Mouse (Mus musculus): ENCODE results near the gene Rprd1b.

The Rprd1b gene

DNA sequence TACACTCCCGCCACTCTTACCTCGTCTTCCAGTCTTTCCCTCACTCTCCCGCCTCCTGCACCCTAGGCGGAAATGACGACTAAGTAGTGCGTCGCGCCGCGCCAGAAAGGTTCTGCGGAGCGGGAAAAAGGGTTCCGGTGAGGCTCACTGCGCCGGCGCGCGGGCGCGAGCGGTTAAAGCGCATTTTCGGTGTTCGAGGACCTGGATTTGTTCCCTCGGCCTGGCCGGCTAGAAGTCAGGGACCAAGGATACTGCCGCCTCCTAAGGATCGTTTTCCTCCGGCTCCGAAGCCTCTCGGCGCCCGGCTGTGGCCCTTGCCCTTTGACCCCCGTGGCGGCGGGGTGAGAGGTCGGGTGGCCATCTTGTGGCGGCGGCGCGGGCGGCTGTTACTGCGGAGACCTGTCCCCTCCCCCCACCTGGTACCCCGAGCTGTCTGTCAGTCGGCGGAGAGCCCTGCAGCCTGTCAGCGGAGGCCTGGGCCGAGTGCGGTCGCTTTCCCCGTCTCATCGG lies at the start of gene Rprd1b, which contains the start of gene Tti1:
Gene Rprd1b (plus strand): TSS at position 144 of the 510 bp plus-strand sequence.
Gene Tti1 (minus strand): TSS at position 80 of the 510 bp plus-strand sequence.
- peak; percentile 75 for DNase-seq (ENCODE audit: low read depth)

DNA sequence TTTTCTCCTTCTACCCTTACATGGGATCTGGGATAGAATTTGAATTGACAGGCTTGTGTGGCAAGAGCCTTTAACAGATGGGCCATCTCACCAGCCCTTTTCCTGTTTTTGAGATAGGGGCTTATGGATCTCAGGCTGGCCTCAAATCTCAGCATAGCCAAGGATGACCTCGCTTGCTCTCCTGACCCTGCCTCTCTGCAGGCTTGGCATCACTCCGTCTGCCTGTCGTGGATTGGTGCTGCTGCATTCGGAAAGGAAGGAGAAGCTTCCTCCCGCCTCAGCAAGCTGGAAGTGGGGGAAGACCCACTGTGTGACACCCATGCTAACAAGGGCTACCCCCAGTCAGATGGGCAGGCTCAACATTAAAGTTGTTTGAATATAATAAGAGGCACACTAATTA lies 49.1 kb upstream of the Rprd1b start:
- DNase-seq (ENCODE audit: low read depth), result no peak

DNA sequence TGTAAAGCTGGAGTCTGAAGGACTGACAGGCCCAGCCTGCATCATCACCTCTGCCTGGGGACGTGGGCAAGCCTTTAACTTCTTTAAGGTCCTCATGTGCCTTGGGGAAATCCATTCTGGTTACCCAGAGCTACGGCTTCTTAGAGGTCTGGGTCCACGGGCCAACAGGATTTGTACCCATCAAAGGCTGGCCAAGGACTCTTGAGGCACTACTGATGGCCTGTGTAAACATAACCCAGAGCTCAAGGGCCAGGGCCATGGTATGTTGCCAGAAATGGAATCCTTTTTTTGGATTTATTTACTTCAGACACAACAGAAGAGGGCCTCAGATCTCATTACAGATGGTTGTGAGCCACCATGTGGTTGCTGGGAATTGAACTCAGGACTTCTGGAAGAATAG lies 45.6 kb upstream of the Rprd1b start:
- no peak for DNase-seq (ENCODE audit: low read depth)

DNA sequence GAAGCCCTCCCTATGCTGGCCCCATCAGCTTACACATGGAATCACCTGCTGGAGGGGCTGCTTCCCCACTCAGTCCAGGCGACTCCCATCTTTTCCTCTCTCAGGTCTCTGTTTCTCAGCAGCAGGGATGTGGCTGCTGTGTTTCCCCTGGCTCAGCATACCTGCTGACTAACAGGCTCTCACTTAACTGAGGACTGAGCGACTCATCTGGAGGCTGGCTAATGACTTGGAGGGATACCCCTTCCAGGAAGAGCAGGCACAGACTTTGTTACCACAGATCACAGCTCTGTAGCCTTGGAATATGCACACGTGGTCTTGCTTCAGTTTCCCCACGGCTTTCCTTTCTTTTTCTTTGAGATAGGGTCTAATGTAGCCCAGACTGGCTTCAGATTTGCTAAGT lies 45.0 kb upstream of the Rprd1b start:
- DNase-seq (ENCODE audit: low read depth), result no peak

DNA sequence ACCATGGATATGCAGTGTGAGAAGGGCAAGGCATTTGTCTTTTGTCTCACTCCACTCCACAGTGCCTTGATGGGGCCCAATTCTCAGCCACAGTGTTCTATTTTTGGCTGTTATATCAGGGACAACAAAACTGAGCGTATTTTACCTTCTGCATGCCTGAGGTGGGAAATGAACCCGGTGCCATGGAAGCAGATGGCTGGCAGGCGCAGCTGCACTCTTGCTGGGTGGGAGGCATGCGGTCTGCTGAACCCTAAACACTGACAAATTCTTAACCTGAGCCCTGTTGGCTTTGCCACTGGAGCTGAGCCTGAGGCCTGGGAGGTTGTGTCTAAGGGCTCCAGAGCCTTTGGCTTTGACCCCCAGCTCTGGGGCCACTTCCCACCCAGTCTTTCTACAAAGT lies 42.7 kb upstream of the Rprd1b start:
- no peak for DNase-seq (ENCODE audit: low read depth)

DNA sequence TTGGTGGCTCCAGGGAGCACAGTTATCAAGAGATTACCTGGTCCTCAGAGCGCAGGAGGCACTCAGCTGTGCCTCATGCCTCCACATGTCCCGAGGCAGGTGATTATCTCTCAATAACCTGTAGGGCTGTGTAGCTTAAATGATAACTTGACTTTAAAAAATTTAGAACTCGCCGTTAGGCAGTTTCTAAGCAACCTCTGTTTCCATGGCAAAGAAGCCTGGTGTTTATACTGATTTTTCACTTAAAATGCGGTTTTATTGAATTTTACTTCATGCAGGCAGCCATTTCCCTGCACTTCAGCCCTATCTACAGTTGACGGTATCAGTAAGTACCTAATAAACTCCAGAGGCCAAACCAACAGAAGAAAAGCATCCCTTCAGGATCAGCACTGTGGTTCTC lies 42.1 kb upstream of the Rprd1b start:
- no peak for DNase-seq (ENCODE audit: low read depth)

DNA sequence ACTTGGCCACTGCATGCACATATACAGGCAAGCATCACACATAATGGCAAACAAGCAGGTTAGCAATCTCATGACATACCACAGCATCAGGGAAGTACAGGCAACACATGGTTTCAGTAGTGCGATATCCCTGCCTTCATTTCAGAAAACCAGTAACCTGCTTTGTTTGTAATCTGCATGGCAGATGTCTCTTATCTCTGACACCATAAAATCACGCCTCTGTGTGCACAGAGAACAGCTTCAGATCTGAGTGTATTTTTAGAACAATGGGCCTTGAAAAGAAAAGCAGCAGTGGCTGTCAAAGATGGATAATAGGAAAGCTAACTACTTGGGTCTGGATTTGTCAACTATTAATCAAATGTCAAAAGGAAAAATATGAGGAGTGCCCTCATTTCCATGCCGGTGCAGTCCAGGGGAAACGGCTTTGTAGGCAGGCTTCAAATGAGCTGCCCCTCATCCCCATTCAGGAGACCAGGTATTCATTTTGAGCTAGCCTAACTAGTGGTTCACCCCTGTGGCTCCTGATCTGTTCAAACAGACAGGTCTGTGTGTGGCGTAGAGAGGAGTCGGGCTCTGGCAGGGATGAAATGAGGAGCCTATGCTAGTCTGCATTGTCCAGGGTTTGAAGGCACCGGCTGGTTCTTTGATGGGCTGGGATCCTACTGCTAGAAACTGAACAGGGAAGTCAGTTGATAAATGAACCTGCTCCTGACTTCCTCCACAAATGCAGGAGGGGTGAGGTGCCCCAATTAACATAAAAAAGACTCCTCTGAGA lies 39.7 kb upstream of the Rprd1b start:
- DNase-seq (ENCODE audit: low read depth), result no peak

DNA sequence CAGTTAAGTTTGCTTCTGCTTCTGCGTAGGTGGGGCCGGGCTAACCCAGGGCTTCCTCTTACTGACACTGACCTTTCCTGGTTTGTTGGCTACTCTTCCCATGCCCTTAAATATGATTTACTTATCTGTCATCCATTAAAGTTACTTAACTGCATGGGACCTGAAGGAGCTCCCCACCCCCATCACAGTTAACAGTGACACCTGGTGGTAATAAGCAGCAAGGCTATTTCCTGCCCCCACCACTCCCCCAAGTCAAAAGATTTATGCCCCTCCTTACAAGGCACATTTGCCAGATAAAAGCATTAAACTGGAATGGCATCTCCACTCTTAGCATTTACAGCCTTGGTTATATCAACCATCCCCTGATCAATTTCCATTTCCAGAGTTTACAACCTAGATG lies 38.4 kb upstream of the Rprd1b start:
- DNase-seq (ENCODE audit: low read depth), result peak; percentile 14

DNA sequence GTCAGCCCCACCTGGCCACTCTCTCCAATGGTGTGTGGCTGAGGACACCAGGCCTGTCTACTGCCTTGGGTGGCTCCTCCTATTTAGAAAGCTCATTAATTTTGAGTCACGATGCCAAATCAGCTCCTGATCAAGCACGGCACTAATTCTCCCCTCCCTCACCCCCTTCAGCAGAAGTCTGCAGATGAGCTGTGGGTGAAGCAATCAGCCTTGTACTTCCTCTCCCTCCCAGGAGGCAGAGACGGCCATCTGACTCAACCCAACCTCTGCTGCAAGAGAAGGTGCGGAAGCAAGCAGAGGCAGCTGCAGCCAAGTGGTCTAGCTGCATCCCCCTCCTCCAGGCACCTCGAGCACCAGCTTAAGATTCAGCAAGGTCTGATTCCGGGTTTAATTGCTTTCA lies 37.3 kb upstream of the Rprd1b start:
- DNase-seq (ENCODE audit: low read depth), result no peak

DNA sequence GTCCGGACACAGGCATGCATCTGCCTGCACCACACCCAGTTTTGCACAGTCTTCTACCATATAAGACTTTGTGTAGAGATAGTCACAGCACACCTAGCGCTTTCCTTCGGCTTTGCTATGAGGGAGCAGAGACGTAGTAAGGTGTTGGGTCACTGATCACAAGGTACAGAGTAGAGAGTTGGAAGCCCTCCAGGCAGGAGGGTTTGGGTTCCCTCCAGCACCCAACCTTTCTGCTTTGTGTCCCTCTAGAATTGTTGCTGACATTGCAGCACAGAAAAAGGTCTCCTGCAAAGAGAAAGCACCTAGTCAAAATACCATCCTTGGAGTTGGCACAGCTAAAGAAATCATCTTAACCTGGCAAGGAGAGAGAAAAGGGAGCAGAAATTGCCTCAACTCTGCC lies 35.8 kb upstream of the Rprd1b start:
- no peak for DNase-seq (ENCODE audit: low read depth)

DNA sequence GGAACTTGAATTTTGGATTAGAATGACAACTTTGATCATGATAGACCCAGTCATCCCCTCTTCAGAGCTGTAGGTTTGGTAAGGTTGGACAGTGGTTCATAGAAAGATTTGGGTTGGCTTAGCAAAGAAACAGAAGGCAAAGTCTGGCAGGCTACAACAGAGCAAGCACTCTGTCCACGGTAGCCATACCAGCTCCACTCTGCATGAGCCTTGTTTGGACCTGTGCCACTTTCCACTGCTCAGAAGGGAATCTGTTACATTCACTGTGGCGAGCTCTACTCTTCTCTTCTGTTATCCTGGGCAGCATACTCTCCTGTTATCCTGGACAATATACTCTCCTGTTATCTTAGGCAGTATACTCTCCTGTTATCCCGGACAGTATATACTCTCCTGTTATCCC lies 29.5 kb upstream of the Rprd1b start:
- no peak for DNase-seq (ENCODE audit: low read depth)

DNA sequence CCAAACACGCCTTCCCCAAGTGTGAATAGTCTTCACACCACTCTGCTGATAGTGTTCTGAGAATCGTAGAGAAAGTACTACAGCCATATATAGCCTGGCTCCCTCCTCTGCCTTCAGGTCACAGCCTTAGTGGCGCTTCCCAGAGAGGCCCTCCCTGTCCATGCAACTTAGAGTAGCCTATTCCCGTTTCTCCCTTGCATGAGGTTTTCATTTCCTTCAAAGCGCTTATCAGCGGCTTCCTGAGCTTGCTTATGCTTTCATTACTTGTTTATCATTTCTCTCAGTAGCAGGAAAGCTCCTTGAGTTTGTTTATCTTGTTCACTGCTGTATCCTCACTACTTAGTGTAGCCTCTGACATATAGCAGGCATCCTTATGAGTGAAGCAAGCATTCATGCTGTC lies 23.7 kb upstream of the Rprd1b start:
- DNase-seq (ENCODE audit: low read depth), result no peak

DNA sequence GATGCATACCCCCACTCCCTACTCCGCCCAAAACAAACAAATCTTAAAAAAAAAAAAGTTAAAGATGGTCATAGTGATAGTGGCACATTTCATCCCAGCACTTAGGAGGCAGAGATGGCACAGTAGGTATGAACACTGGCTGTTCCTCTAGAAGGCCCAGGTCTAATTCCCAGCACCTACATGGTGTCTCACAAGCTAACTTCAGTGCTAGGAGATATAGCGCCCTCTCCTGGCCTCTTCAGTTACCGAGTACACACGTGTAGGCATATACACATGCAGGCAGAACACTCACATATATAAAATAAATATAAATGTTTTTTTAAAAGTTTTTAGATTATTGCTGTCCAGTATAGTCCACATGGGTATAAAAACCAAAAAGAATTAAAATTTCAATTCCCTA lies 22.7 kb upstream of the Rprd1b start:
- no peak for DNase-seq (ENCODE audit: low read depth)

DNA sequence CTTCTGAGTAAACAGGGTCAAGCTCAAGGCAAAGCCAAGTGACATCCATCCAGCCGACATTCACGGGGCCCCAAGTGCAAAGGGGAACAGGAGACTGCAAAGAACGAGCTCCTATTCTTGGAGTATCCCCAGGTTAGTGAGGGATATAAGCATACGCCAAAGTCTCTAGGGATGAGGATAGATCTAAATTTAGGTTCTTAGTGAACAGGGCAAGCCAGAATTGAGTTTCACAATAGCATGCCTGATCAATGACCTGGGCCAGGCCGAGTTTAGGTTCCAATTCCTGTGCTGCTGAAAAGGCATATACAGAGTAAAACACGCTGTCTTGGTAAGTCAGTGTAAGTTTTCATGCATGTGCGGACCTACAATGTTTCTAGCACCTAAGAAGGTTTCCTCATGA lies 18.9 kb upstream of the Rprd1b start:
- no peak for DNase-seq (ENCODE audit: low read depth)

DNA sequence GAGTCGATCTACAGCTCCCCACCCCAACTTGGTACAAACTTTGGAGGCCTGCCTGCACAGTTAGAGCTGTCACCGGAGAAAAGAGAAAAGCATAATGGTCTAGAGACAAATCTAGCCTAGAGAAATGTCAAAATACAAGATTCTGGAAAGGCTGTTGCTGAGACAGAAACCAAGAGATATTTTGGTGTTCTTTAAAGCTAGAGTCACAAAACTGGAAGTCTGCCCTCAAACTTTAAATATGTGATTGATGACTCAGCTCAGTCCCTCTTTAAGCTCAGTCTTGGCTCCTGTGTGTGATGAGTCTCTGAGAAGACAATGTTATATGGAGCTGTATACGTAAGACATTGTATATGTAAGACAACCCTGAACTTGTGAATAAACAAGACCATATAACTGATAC lies 15.7 kb upstream of the Rprd1b start:
- no peak for DNase-seq (ENCODE audit: low read depth)

DNA sequence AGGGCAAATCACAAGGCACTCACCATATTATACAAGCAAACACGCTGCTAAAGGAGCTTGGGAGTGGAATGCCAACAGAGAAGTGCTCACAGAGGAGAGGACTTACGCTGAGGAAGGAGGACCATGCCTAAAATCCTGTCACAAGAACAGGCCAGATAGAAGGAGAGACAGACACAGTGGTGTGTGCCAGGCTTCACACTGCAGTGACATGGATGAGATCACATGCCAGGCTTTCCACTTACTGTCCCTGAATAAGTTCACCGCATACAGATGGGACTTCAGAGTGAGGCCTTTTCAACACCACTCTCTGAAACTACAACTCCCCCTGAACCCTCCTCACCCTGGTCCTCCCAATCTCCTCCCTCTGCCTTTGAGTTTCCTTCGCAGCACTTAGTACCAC lies 11.0 kb upstream of the Rprd1b start:
- no peak for DNase-seq (ENCODE audit: low read depth)

DNA sequence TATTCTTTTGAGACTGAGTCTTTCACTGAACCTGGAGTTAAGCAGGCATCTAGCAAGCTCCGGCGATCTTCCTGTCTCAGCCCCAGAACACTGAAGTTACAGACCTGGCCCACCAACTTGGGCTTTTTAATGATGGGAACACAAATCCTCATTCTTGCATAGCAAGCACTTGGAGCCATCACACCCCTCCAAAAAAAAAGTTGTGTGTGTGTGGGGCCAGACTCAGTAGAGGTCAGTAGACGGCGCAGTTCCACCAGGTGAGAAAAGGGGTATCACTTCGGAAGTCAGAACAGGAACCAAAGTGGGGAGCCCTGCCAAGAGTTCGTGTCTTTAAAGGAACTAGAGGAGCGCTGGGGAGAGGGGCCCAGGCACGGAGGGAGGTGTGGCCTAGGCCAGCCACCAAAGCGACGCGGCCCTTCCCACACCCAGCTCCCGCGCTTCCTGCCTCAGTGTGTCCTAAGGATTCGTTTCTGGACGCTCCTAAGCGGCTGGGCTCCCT lies 393 bp upstream of the Rprd1b start:
- DNase-seq (ENCODE audit: low read depth), result no peak

DNA sequence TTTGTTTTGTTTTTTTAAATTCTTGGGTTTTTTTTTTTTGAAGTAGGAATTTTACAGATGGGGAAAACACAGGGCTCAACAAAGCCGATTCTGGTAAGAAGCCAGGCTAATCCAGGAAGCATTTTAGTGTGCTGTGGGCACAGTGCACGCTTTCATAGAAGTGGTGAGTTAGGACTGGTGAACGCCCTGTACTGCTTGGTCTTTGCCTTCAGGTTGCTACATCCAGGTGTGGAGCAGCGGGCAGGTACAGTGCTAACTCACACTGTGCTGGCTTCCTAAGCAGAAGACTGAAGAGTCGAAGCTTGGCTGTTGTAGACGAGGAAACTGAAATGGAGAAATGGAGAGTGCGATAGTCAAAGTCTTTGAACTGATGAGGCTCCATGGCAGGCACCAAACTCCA lies 1.7 kb downstream of the Rprd1b start:
- no peak for DNase-seq (ENCODE audit: low read depth)

DNA sequence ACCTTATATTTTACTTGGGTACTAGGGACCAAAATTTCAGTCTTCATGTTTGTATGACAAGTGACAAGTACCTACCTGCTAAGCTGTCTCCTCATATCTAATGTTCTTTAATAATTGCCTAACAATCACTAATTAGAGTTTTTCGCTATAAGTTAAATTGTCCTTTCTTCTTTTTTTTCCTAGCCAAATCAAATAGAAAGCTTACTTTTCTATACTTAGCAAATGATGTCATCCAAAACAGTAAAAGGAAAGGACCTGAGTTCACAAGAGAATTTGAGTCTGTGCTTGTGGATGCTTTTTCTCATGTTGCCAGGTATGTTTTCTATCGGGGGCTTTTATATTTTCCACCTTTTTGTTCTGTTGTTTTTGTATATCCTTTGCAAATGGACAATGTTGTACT lies 7.5 kb downstream of the Rprd1b start:
- DNase-seq (ENCODE audit: low read depth), result no peak

DNA sequence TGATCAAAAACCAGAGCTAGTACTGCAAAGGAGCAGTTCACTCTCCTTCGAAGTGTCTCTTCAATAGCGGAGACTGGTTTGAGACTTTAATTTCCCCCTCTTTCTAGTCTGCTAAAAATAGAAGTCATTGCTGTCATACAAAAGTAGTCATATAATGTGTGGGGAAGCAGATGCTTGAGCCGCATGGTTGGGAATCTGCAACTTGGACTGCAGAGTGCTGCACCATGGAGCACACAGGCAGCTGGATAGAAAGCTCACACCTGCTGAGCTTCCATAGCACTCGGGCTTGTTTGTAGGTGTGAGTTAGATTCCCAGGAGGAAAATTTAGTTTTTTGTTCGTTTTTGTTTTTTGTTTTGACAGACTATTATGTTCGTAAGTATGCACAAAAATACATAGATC lies 8.1 kb downstream of the Rprd1b start:
- DNase-seq (ENCODE audit: low read depth), result no peak

DNA sequence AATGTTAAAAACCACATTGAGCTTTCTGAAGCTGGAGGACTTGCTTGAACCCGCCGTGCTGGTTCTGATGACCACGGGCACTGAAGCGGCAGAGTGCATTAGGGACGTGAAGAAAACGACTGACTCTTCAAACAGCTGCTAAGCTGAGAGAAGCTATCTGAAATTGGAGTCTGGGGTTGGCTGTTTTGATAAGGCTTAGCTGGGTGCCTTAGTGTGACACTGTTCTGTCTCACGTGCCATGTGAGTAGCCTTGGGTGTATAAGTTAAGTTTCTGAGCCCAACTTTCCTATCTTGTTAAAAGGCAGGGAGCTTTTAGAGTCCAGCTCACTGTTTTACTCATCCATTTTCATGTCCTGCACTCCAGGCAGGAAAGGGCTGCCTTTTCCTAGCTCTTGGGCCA lies 8.7 kb downstream of the Rprd1b start:
- no peak for DNase-seq (ENCODE audit: low read depth)

DNA sequence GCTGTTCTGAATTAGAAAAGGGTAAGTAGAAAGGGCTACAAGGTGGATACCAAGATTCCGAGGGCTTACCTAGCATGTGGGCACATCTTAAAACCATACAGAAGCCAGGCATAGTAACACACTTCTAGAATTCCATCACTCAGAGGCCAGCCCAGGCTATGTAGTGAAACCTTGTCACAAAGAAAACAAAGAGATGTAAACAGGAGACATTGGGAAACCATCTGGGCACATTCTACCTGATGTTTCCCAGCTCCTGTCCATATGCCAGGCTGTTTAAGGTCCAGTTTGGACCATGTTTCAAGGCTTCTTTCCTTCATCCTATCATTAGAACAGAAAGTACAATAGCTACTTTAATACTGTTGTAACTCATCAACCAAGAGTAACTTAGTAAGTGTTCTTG lies 9.3 kb downstream of the Rprd1b start:
- DNase-seq (ENCODE audit: low read depth), result no peak

DNA sequence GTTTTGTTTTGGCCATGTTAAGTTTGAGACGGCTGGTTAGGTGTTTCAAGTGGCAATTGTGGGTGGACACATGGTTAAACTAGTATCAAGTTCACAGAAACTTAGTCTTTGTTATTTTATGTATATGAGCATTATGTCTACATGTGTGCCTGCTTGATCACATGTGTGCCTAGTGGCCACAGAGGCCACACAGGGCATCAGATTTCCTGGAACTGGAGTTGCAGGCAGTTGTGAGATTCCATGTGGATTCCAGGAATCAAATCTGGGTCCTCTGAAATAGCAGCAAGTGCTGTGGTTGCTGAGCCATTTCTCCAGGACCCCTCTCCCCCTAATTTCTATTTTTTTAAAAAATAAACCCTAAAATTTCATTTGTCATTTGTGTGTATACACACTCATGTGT lies 11.4 kb downstream of the Rprd1b start:
- no peak for DNase-seq (ENCODE audit: low read depth)

DNA sequence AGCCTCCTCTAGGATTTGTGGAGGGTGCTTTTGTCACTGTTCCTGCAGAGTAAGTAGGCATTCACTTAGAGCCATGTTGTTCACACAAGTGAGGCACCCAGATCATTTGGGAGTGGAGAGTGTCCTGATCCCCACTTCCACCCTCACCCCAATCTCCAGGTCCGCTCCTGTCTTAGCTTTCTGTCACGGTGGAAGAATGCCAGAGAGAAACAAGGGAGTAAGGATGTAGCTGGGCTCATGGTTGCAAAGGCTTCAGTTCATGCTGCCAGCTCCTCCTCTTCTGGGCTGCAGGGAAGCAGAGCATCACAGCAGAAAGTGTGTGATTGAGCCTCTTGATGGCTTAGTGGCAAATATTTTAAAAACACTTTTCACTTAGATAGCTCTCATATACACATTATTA lies 12.1 kb downstream of the Rprd1b start:
- no peak for DNase-seq (ENCODE audit: low read depth)

Measured in fibroblast of lung, adult 2 months (primary cell).